Mouse (Mus musculus): ENCODE data around the gene 9030612E09Rik. TPM values are rescaled to one million over a fixed set of nuclear protein-coding genes. Genes with fewer than 3 reads are reported as not detected.

Gene 9030612E09Rik
- polyA plus RNA-seq (2016; fragmentation: Nextera tagmentation; extraction: Ambion mirVana), result 2.5 and 2.6 TPM in 2 replicates

DNA sequence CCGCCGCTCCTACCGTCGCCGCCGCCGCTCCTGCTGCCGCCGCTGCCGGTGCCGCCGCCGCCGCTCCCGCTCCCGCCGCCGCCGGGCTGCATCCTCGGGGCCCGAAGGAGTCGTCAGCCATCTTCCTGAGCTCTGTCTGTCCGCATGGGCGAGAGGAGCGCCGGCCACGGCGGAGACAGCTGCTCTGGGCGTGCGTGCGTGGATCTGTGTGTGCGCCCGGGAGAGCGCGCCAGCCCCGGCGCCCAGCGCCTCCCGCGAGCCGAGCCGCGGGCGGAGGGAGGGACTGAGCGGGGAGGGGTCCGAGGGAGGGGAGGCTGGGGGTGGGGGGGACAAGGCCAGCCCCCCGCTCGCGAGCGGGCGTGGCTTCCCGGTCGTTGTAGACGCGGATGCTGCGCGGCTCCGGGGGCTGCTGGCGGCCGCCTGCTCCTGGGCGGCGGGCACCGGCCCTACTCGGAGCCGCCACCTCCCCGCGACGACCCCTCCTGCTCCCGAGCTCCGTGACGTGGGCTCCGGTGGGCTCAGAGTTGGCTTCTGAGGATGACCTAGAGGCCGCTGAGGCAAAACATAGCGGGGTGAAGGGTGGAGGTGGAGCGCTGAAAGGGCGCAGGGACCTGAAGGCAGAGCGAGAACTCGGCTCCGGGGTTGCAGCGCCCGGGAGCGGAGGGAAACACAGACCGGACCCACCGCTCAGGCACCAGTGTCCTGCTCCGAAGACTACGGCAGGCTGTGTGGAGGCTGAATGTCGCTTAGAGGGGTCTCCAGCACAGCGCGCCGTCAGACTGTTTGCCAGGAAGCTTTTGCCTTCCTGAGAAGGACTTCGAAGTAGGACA lies at the start of gene 9030612E09Rik, which contains the start of gene Sobp:
TSS of gene 9030612E09Rik (plus strand) at position 379 of the 830 bp plus-strand sequence.
TSS of gene Sobp (minus strand) at position 205 of the 830 bp plus-strand sequence.
- Histone ChIP-seq H3K9me3 (replicated peaks) (no peaks in the 10 kb centered on the region), H3K27me3 (peaks cover 6% of the 10 kb centered on the region), H3K4me2 (replicated peaks) (peak within 1 kb of the TSS; percentile 83), H3K36me3 (no peaks in the 10 kb centered on the region), H3K4me1 (peaks cover 28% of the 10 kb centered on the region), H3K27ac (peak within 1 kb of the TSS; percentile 98), H3K9ac (peak within 1 kb of the TSS; percentile 94), H3K4me3 (peak within 1 kb of the TSS; percentile 89)
- under 1% methylated on average over 62 of the region's 91 CpGs for WGBS
- ATAC-seq (ENCODE audit: low FRiP score), result peak; percentile 86

GRCm38 (mm10) chr10:43128750-43129149 lies 45.8 kb upstream of the 9030612E09Rik start:
- peaks cover 23% of the 10 kb centered on the region for H3K4me1 ChIP-seq
- no peak overlapping the region for H3K9ac ChIP-seq
- no peaks in the 10 kb centered on the region for H3K27me3 ChIP-seq
- no peaks in the 10 kb centered on the region for H3K9me3 ChIP-seq (replicated peaks)
- no peak overlapping the region for H3K27ac ChIP-seq
- H3K4me3 ChIP-seq, result no peak overlapping the region
- H3K36me3 ChIP-seq, result peaks cover 7% of the 10 kb centered on the region; the same call in 1 of the 2 replicates
- ATAC-seq (ENCODE audit: low FRiP score), result no peak
- WGBS, result 37% methylated on average over 3 of the region's 3 CpGs
- no peak overlapping the region for H3K4me2 ChIP-seq (replicated peaks)

DNA sequence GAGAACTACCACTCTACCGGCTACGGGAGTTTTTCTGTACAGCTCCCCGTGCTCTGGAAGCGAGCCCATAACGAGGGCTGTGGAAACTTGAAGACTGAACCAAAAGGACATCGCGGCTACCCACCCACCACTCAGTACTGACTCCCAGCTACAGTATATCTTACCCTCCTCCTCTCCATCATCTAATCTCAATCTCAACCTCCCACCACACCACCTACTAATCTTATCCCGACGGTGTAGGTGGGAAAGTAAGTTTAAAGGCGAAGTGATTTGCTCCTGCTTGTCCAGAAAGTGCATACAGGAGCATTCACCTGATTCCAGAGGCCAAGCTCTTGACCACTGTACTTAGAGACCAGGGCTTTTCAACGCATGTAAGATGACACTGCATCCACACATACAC lies 40.5 kb upstream of the 9030612E09Rik start:
- ATAC-seq (ENCODE audit: low FRiP score), result no peak
- WGBS, result 91% methylated on average over 11 of the region's 11 CpGs
- peaks cover 5% of the 10 kb centered on the region; the same call in 1 of the 2 replicates for H3K4me1 ChIP-seq
- H3K27ac ChIP-seq, result no peak overlapping the region
- peaks cover 4% of the 10 kb centered on the region; the same call in 1 of the 2 replicates for H3K9me3 ChIP-seq (replicated peaks)
- H3K9ac ChIP-seq, result no peak overlapping the region
- no peak overlapping the region for H3K4me3 ChIP-seq
- no peaks in the 10 kb centered on the region for H3K27me3 ChIP-seq
- no peak overlapping the region for H3K4me2 ChIP-seq (replicated peaks)
- H3K36me3 ChIP-seq, result peaks cover 15% of the 10 kb centered on the region; the same call in 1 of the 2 replicates

DNA sequence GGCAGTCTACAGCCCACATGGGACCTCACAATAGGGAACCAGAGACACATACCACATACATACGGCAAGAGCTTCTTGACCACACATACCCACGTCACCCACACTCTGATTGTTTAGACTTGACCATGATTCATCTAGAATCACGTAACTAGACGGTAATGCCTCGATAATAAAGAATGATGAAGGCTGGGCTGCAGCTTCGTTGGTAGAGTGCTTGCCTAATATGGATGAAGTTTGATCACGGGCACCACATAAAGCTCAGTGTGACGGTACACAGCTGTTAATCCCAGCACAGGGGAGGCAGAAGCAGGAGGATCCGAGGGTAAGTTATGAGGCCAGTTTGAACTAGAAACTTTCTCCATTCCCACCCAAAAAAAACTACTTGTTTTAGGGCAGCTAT lies 31.3 kb upstream of the 9030612E09Rik start:
- no peak for ATAC-seq (ENCODE audit: low FRiP score)
- no peaks in the 10 kb centered on the region for H3K4me1 ChIP-seq
- no peak overlapping the region for H3K4me2 ChIP-seq (replicated peaks)
- no peaks in the 10 kb centered on the region for H3K9me3 ChIP-seq (replicated peaks)
- no peaks in the 10 kb centered on the region for H3K27me3 ChIP-seq
- H3K27ac ChIP-seq, result no peak overlapping the region
- H3K9ac ChIP-seq, result no peak overlapping the region
- H3K4me3 ChIP-seq, result no peak overlapping the region
- 92% methylated on average over 9 of the region's 9 CpGs for WGBS
- peaks cover 5% of the 10 kb centered on the region; the same call in 1 of the 2 replicates for H3K36me3 ChIP-seq

DNA sequence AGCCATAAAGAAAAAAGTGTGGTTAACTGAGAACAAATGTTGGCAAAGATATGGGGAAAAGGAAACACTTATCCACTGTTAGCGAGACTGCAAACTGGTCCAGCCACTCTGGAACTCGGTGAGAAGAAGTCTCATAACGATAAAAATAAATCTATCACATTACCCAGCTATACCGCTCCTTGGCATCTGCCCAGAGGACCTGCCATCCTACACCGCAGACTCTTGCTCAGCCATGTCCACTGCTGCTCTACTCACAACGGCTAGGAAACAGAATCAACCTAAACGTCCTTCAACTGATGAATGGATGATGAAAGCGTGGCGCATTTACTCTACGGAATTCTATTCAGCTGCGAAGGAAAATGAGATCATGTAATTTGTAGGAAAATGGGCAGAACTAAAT lies 26.0 kb upstream of the 9030612E09Rik start:
- no peak for ATAC-seq (ENCODE audit: low FRiP score)
- no peak overlapping the region for H3K4me3 ChIP-seq
- H3K4me1 ChIP-seq, result peaks cover 1% of the 10 kb centered on the region
- no peaks in the 10 kb centered on the region; the same call in 1 of the 2 replicates for H3K36me3 ChIP-seq
- 87% methylated on average over 11 of the region's 11 CpGs for WGBS
- no peak overlapping the region for H3K9ac ChIP-seq
- H3K4me2 ChIP-seq (replicated peaks), result no peak overlapping the region
- H3K9me3 ChIP-seq (replicated peaks), result no peaks in the 10 kb centered on the region
- no peaks in the 10 kb centered on the region for H3K27me3 ChIP-seq
- no peak overlapping the region for H3K27ac ChIP-seq

DNA sequence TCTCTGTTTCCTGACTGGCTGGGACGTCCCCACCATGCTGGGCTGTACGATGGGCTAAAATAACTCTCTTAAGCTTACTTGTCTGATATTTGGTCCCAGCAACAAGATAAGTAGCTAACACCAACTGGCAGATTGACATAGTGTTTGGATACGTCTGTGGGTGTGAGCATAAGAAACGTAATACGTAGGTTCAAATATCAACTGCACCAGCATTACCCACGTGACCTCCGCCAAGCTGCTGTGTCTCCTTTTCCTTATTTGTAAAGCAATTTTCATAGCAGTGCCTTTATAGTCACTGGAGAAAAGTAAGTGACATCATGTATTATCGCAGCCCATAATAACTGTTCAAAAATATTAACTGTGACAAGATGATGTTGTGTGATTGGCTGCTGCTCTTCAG lies 21.9 kb upstream of the 9030612E09Rik start:
- ATAC-seq (ENCODE audit: low FRiP score), result no peak
- Histone ChIP-seq H3K36me3 (peaks cover 4% of the 10 kb centered on the region), H3K4me3 (no peak overlapping the region), H3K9me3 (replicated peaks) (no peaks in the 10 kb centered on the region), H3K4me2 (replicated peaks) (no peak overlapping the region), H3K27me3 (no peaks in the 10 kb centered on the region), H3K4me1 (peaks cover 27% of the 10 kb centered on the region), H3K9ac (no peak overlapping the region), H3K27ac (no peak overlapping the region)
- WGBS, result 88% methylated on average over 8 of the region's 8 CpGs

DNA sequence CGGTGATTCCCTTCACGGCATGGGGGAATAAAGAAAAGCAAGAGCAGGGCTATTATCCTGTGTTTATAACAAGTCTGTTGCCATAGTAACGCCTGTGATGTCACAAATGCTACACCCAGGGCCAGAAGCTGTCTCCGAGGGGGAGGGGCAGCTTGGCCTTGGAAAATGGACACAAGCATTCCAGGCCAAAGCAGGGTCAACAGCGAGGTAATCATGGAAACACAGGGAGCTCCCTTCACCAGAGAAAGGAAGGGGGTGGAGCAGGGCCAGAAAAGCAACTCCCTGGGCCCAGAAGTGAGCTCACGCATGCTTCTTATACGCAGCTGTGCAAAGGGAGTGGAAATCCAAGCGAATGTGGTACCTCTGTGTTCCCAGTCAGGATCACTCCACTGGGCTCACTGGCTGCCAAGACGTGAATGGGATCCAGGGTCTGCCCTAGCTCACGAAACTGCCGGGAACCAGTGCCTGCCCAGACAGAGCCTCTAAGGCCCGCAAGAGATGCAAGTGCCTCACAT lies 19.4 kb upstream of the 9030612E09Rik start:
- Histone ChIP-seq H3K27ac (peak overlapping the region; percentile 78), H3K4me3 (no peak overlapping the region), H3K36me3 (peaks cover 4% of the 10 kb centered on the region), H3K4me2 (replicated peaks) (peak overlapping the region; percentile 33), H3K9ac (no peak overlapping the region), H3K27me3 (no peaks in the 10 kb centered on the region), H3K9me3 (replicated peaks) (no peaks in the 10 kb centered on the region), H3K4me1 (peaks cover 27% of the 10 kb centered on the region)
- peak; percentile 83 for ATAC-seq (ENCODE audit: low FRiP score)
- WGBS, result 8% methylated on average over 12 of the region's 12 CpGs

GRCm38 (mm10) chr10:43158917-43159316 lies 15.6 kb upstream of the 9030612E09Rik start:
- Histone ChIP-seq H3K4me2 (replicated peaks) (no peak overlapping the region), H3K4me3 (no peak overlapping the region), H3K36me3 (peaks cover 4% of the 10 kb centered on the region; the same call in 1 of the 2 replicates), H3K9me3 (replicated peaks) (peaks cover 6% of the 10 kb centered on the region; the same call in 1 of the 2 replicates), H3K9ac (no peak overlapping the region), H3K27ac (no peak overlapping the region), H3K4me1 (peaks cover 33% of the 10 kb centered on the region), H3K27me3 (no peaks in the 10 kb centered on the region)
- no peak for ATAC-seq (ENCODE audit: low FRiP score)
- WGBS, result 87% methylated on average over 5 of the region's 5 CpGs

DNA sequence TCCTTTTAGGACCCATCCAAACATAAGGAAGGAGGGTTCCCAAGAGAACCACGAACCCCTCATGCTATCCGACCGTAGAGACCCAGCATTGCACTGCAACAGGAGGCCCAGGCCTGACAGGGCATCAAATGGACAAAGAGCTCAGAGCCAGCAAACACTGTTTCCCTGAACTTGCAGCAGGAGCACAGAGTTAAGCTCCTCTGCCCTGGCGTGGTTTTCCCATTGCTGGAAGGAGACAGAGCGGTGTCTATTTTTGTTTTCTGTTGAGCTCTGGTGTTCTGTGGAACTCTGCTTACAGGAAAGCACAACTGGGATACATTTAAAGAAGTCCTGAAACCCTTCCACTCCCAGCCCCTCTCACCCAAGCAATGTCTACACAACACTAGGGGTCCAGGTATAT lies 15.2 kb upstream of the 9030612E09Rik start:
- Histone ChIP-seq H3K9ac (no peak overlapping the region), H3K36me3 (peaks cover 4% of the 10 kb centered on the region; the same call in 1 of the 2 replicates), H3K27ac (no peak overlapping the region), H3K4me2 (replicated peaks) (no peak overlapping the region), H3K9me3 (replicated peaks) (peaks cover 6% of the 10 kb centered on the region; the same call in 1 of the 2 replicates), H3K4me1 (peaks cover 29% of the 10 kb centered on the region), H3K27me3 (no peaks in the 10 kb centered on the region), H3K4me3 (no peak overlapping the region)
- 86% methylated on average over 5 of the region's 5 CpGs for WGBS
- no peak for ATAC-seq (ENCODE audit: low FRiP score)

- Histone ChIP-seq H3K9ac (peak overlapping the region; percentile 2; the same call in 1 of the 2 replicates), H3K27ac (peak overlapping the region; percentile 76)
These were observed 12.2 kb upstream of the 9030612E09Rik start for GRCm38 (mm10) chr10:43162318-43162717.

DNA sequence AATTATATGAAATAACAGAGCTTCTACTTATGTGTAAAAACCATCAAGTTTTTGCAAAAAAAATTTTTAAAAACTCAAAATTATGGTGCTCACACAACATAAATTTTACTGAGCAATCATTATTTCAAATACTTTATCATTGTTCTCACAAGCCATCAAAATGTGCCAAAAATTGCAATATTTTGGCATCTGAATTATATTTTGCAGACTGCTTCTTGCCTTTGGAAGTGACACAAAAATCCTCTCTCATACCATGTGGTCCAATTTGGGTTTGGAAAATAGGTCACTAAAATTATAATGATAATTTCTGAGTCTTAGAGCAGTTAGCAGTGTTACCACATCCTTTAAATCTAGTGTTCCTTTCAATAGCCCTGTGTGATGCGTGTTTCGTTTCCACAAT lies 10.1 kb upstream of the 9030612E09Rik start:
- no peak overlapping the region for H3K27ac ChIP-seq
- ATAC-seq (ENCODE audit: low FRiP score), result no peak
- no peaks in the 10 kb centered on the region for H3K36me3 ChIP-seq
- H3K4me3 ChIP-seq, result no peak overlapping the region
- WGBS, result 93% methylated on average over 2 of the region's 2 CpGs
- no peak overlapping the region for H3K9ac ChIP-seq
- peaks cover 9% of the 10 kb centered on the region; the same call in 1 of the 2 replicates for H3K9me3 ChIP-seq (replicated peaks)
- H3K4me2 ChIP-seq (replicated peaks), result no peak overlapping the region
- H3K4me1 ChIP-seq, result peaks cover 12% of the 10 kb centered on the region
- no peaks in the 10 kb centered on the region for H3K27me3 ChIP-seq

More at GRCm38 (mm10) chr10:43162318-43162717, 12.2 kb upstream of the 9030612E09Rik start:
- H3K4me2 ChIP-seq (replicated peaks), result peak overlapping the region; percentile 9; the same call in 1 of the 2 replicates
- peak; percentile 60 for ATAC-seq (ENCODE audit: low FRiP score)
- H3K9me3 ChIP-seq (replicated peaks), result peaks cover 9% of the 10 kb centered on the region; the same call in 1 of the 2 replicates
- no peak overlapping the region for H3K4me3 ChIP-seq
- WGBS, result 50% methylated on average over 12 of the region's 12 CpGs
- no peaks in the 10 kb centered on the region for H3K27me3 ChIP-seq
- peaks cover 12% of the 10 kb centered on the region for H3K4me1 ChIP-seq
- H3K36me3 ChIP-seq, result peaks cover under 1% of the 10 kb centered on the region; the same call in 1 of the 2 replicates

GRCm38 (mm10) chr10:43166146-43166545 lies 8.4 kb upstream of the 9030612E09Rik start:
- Histone ChIP-seq H3K4me2 (replicated peaks) (no peak overlapping the region), H3K27me3 (no peaks in the 10 kb centered on the region), H3K9me3 (replicated peaks) (peaks cover 9% of the 10 kb centered on the region; the same call in 1 of the 2 replicates), H3K36me3 (no peaks in the 10 kb centered on the region), H3K4me3 (no peak overlapping the region), H3K27ac (no peak overlapping the region), H3K4me1 (peaks cover 13% of the 10 kb centered on the region), H3K9ac (no peak overlapping the region)
- ATAC-seq (ENCODE audit: low FRiP score), result no peak
- 91% methylated on average over 1 of the region's 1 CpGs for WGBS

Data from hindbrain, embryonic 12.5 days (tissue).